Mouse (Mus musculus) neutrophil, adult 59 days (primary cell): ENCODE measurements around the gene D930020B18Rik. TPM values are rescaled to one million over a fixed set of nuclear protein-coding genes. Genes with fewer than 3 reads are reported as not detected.

Source experiments
- total RNA-seq, 2 experiments: library from RNA; stranded (reverse); gene quantifications; 1 replicate in 1 of 2; 2 replicates in 1 of 2; pipeline ENCODE4 v1.2.4; 2023

Gene D930020B18Rik
- not detected for total RNA-seq

GRCm38 (mm10) chr10:121641272-121642053 is at the start of gene D930020B18Rik:
D930020B18Rik (plus strand) TSS chr10:121641588.

GRCm38 (mm10) chr10:121626186-121626882 is 15.1 kb upstream of the D930020B18Rik start, which contains the start of gene Xpot:
Xpot (minus strand) TSS chr10:121626332.

GRCm38 (mm10) chr10:121739548-121740505 is 98.4 kb downstream of the D930020B18Rik start, which contains the start of gene BC048403:
BC048403 (plus strand) TSS chr10:121739937.

Other genes with a start within 250 kb of the D930020B18Rik start
- 100 to 1,000 TPM; 174 to 183 TPM for gene Rassf3, start 165.2 kb upstream of the D930020B18Rik start, total RNA-seq
- 10 to 100 TPM; 51.4 to 57.5 TPM for gene Tbk1, start 54.8 kb upstream of the D930020B18Rik start, total RNA-seq
- gene Xpot, start 15.3 kb upstream of the D930020B18Rik start, total RNA-seq, result 10 to 100 TPM; 21.4 to 26.5 TPM
- 10 to 100 TPM; 11.0 to 11.1 TPM for gene BC048403, start 98.3 kb downstream of the D930020B18Rik start, total RNA-seq